Mouse (Mus musculus): ENCODE measurements around the gene Vegfa.

The Vegfa gene

GRCm38 (mm10) chr17:46052146-46052545 lies 20.0 kb upstream of the Vegfa start:
- DNase-seq (ENCODE audit: low read depth in 2 of 2, low spot score in 2 of 2) = no peak

DNA sequence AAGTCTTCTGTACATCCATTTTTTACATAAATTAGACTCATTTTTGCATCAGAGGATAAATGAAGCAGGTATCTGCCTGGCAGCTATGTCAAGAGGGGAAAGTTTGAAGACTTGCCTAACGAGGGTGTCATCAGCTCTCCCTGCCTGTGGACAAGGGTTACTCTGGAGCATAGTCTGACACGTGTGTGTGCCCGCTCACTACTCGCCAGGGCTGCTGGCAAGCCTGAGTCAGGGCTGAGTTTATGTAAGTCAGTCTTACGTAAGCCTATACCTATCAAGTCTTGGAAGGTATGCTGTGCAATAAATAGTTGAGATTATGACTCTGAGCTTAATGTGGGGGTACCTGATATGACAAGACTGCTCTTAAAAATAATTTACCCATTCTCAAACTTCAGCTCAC lies 19.2 kb upstream of the Vegfa start:
- DNase-seq (ENCODE audit: low read depth in 2 of 2, low spot score in 2 of 2) = no peak

- no peak for DNase-seq (ENCODE audit: low read depth in 2 of 2, low spot score in 2 of 2)
These were observed 17.4 kb upstream of the Vegfa start for GRCm38 (mm10) chr17:46049567-46049966.

GRCm38 (mm10) chr17:46048184-46048583 lies 16.0 kb upstream of the Vegfa start:
- no peak for DNase-seq (ENCODE audit: low read depth in 2 of 2, low spot score in 2 of 2)

DNA sequence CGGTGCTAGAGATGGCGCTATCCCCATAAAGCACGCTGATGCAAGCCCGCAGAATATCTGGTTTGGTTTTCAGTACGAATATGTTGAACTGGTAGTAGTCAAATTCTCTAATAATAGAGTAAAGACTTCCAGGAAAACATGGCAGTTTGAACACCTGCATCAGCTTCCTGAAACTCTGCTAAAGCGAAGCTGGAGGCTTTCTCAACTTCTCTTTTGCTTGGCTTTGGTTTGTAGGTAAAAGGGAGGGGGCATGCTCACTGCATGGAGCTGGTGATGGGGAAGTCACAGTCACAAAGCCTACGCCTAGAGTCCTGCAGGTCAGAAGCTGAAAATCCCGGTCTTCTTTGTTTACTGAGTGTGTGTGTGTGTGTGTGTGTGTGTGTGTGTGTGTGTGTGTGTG lies 13.6 kb upstream of the Vegfa start:
- DNase-seq (ENCODE audit: low read depth in 2 of 2, low spot score in 2 of 2) = no peak

- no peak for DNase-seq (ENCODE audit: low read depth in 2 of 2, low spot score in 2 of 2)
These were observed 12.8 kb upstream of the Vegfa start for GRCm38 (mm10) chr17:46044953-46045352.

DNA sequence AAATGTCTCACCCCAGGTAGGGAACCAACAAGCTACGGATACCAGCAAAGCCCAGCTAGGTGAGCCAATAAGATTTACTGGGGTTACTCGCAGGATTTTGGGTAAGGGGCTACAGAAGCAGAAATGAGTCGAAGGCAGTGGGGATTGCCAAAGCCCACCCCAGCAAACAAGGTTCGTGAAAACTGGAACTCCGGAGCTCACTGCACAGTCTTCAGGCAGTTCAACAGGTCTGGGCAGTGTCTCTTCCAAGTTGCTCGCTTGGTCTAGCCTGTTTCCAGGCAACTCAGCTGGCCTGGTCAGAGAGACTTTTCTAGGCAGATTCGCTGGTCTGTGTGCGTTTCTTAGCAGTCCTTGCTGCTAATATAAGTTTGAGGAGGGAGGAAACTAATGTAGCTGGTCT lies 10.0 kb upstream of the Vegfa start:
- no peak for DNase-seq (ENCODE audit: low read depth in 2 of 2, low spot score in 2 of 2)

- no peak for DNase-seq (ENCODE audit: low read depth in 2 of 2, low spot score in 2 of 2)
These were observed 9.5 kb upstream of the Vegfa start for GRCm38 (mm10) chr17:46041679-46042078.

DNA sequence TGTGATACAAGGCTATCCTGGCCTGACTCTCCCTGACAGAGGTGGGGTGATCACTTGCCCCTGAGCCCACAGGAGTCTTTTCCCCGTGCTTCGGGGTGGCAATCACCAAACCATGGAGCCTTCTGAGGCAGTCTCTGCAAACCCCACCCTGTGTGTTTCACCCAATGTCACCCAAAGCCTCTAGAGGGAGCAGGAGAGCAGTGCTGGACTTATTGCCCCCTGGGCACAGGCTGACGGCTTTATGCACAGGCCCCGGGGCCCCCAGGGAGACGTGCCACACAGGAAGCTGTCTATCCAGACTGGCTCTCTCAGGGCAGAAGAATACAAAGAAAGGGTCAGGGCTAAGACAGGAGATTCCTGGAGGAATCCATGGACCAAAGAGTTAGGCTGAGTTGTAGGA lies 9.1 kb upstream of the Vegfa start:
- DNase-seq (ENCODE audit: low read depth in 2 of 2, low spot score in 2 of 2) = peak in 1 of 2 experiments; percentile 48

- no peak for DNase-seq (ENCODE audit: low read depth in 2 of 2, low spot score in 2 of 2)
These were observed 8.4 kb upstream of the Vegfa start for GRCm38 (mm10) chr17:46040561-46040960.

GRCm38 (mm10) chr17:46038906-46039305 lies 6.7 kb upstream of the Vegfa start:
- DNase-seq (ENCODE audit: low read depth in 2 of 2, low spot score in 2 of 2) = no peak

DNA sequence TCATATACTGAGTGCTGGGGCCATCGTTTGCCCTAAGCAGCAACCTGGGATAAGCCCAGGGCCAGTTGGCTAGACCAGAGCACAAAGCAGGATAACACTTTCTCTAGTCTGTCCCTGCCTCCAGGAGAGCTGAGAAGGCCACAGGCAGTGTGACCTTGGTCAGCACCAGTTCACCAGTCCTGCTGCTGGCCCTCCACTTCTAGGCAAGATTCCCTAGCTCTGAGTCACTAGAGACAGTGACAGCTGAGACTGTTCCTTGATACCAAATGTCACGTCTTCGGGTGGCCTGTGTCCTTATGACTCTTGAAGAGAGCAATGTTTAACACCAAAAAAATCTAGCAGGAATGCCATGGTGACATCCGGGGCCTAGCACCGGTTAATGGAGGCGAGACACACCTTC lies 4.2 kb upstream of the Vegfa start:
- DNase-seq (ENCODE audit: low read depth in 2 of 2, low spot score in 2 of 2) = no peak

- DNase-seq (ENCODE audit: low read depth in 2 of 2, low spot score in 2 of 2) = no peak
These were observed 1.9 kb upstream of the Vegfa start for GRCm38 (mm10) chr17:46034110-46034509.

DNA sequence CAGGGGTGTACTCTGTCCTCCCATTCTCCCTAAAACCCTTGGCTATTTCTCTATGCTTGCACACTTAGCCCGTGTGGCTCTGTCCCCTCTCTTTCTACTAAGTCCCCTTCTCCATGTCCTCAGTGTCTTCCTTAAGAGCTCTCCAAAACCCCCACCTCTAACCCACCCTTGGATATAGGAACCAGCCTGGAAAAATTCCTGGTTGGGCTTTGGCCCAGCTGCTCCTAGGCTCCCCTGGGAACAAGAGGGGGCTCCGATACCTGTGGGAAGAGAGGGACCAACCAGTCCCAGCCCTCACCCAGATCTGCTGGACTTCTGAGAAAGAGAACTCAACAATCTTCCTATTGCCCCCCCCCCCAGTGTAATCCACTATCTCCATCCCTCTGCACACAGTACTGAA lies 1.4 kb upstream of the Vegfa start:
- no peak for DNase-seq (ENCODE audit: low read depth in 2 of 2, low spot score in 2 of 2)

DNA sequence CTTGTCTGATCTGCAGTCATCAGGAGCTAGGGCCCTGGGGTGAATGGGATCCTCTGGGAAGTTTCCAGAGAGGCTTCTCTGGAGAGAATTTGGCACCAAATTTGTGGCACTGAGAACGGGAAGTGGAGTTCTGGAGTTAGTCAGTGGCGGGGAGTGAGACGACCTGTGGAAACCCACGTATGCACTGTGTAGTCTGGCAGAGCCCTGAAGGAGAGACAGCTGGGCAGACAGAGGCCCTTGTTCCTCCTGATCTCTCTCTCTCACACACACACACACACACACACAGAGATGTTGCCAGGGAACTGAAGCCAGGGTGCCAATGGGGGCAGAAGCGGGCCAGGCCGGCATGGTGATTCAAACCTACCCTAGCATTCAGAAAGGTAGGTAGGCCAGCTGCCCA lies 953 bp upstream of the Vegfa start:
- no peak for DNase-seq (ENCODE audit: low read depth in 2 of 2, low spot score in 2 of 2)

GRCm38 (mm10) chr17:46031621-46032211 lies 453 bp downstream of the Vegfa start:
- peak in 1 of 2 experiments; percentile 12 for DNase-seq (ENCODE audit: low read depth in 2 of 2, low spot score in 2 of 2)

- DNase-seq (ENCODE audit: low read depth in 2 of 2, low spot score in 2 of 2) = peak in 1 of 2 experiments; percentile 23
These were observed 1.2 kb downstream of the Vegfa start for GRCm38 (mm10) chr17:46030731-46031620.

- DNase-seq (ENCODE audit: low read depth in 2 of 2, low spot score in 2 of 2) = no peak
These were observed 1.8 kb downstream of the Vegfa start for GRCm38 (mm10) chr17:46030323-46030730.

DNA sequence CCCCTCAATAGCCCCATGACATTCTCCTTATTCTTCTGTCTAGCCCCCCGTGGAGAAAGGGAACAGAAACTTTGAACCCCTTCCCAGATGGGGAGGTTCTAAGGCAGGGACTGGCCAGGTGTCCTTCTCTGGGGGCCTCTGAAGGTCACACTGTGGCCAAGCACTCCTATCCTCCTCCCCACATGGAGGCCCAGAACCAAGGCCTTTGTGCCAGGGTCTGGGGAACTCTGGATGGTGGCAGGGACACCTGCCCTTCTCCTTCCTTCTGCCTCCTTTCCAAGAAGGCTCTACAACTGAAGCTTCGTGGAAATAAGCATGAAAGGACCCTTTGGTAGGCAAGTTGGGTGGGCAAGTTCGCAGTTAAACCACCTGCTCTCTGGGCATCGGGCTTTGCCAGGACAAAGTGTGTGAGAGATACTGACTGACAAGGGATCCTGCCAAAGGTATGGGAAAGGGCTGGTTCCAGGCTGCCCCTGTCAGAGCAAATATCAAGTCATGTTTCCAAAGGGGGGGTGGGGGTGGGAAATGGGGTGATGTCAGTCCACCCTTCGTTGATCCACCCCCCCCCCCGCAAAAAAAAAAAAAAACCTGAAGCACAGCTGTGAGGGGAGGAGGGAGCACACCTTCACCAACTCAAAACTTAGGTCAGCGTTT lies 2.5 kb downstream of the Vegfa start:
- no peak for DNase-seq (ENCODE audit: low read depth in 2 of 2, low spot score in 2 of 2)

- DNase-seq (ENCODE audit: low read depth in 2 of 2, low spot score in 2 of 2) = no peak
These were observed 3.1 kb downstream of the Vegfa start for GRCm38 (mm10) chr17:46029052-46029553.

DNA sequence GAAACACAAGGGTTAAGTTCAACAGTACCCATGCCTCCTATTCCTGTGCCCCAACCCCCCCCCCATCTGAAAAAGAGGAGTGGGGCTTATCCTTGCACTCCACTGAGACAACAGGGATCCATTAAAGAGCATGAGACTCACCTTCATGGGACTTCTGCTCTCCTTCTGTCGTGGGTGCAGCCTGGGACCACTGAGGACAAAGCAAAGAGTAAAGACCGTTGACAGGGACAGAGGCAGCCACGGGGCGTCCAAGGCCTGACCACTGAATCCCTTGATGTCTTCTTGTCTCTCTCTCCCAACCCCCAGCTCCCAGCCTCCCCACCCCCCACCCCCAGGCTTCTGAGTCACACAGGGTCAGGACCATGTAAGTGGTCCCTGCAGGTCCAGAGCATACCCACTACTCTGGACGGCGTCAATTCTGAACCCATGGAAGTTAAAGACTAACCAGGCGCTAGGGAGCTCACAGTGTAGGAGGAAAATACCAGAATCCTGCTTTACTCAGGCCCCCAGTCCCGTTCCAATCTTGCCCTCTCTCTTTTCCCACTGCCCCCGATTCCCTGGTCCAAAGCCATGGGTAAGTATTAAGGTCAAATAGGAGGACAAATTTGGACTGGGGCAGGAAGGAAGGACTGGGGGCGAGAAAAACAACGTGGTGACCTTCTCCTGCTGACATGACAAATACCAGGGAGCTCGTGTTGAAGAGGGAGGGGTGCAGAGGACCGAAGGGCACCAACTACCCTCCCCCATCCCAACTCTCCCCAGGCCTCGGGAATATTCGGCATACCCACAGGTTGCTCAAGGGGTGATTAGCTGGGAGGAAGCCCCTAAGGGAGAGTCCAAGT lies 3.7 kb downstream of the Vegfa start:
- DNase-seq (ENCODE audit: low read depth in 2 of 2, low spot score in 2 of 2) = no peak
